Mouse (Mus musculus): ENCODE data around the gene Saa4.

DNA sequence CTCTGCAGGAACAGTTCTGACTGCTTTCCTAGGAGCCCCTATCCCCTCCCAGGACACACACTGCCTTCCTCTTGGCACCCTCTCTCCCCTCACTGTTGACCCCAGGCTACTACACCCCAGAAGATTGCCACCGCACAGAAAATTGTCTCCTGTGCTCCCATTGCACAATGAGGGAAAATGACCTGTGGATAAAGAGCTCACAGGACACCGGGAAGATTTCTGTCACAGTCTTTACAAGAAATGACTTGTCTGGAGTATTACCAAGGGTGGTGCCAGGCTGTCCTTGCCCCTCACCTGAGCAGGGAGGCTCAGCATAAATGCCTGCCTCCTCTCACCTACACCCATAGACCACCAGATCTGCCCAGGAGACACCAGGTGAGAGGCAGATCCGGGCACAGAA, 19.1 kb upstream of the Saa4 start, which contains the start of gene Saa2:
- TF ChIP-seq CTCF (IDR thresholded peaks at IDR 0.05; ENCODE audit: control insufficient read depth, insufficient read depth, insufficient read length), result no peak
- no peak for TF ChIP-seq MAX (IDR thresholded peaks at IDR 0.05)
- TF ChIP-seq USF1 (IDR thresholded peaks at IDR 0.05; ENCODE audit: low read depth), result no peak
- no peak for TF ChIP-seq CEBPB (IDR thresholded peaks at IDR 0.05; ENCODE audit: low read depth)
- no peak for TF ChIP-seq MYOG (IDR thresholded peaks at IDR 0.05; ENCODE audit: control insufficient read depth, extremely low read depth, insufficient read length)
- TF ChIP-seq MYOD1 (IDR thresholded peaks at IDR 0.05; ENCODE audit: control insufficient read depth, insufficient read length, low read depth), result no peak
- no peak for TF ChIP-seq FOSL1 (IDR thresholded peaks at IDR 0.05; ENCODE audit: insufficient read depth, low read length, poor library complexity, severe bottlenecking)

All from C2C12 (cell line).